Mouse (Mus musculus): Measurements from ENCODE around the gene Skap2. TPM values are rescaled to one million over a fixed set of nuclear protein-coding genes. Genes with fewer than 3 reads are reported as not detected.
A peak's percentile ranks its signal among the peaks of the same experiment; 100 is the strongest.

Skap2 gene
- polyA plus RNA-seq, 1 experiment = 22.2 TPM

DNA sequence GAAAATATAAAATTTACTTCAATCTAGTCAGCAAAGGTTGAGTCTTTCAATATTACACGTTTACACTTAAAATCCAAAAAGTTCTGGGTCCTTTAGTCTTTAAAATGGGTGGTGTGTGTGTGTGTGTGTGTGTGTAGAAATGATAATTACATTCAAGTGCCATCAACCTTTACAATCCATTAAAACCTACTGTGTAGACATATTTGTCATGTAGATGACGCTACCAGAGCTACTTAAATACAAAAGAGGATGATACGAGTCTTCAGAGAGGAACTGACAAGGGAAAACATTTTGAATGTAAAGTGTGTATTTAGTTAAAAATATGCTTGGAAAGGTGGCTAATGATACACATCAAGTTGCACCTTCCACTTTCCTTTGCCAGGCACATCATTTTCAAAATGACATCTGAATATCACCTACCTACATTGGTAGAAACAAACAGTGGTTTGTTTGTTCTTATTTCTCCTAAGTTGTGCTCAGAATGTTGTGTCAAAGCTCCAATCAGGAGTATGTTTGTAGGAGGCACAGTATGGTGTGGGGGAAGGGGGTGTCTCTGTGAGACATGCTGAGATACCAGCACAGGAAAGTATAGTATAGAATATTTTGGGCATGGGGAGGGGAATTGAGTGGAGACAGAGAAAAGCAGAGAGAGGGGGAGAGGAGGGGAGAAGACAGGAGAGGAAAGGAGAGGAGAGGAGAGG, 1.0 kb upstream of the Skap2 start:
- Histone ChIP-seq H3K4me1 (ENCODE audit: control insufficient read depth, insufficient read depth, low read length) (no peaks in the 10 kb centered on the region), H3K36me3 (ENCODE audit: control insufficient read depth, insufficient read depth, low read length) (no peaks in the 10 kb centered on the region), H3K27me3 (replicated peaks; ENCODE audit: control insufficient read depth, insufficient read depth, low read length) (no peaks in the 10 kb centered on the region), H3K27ac (ENCODE audit: insufficient read depth, low read depth, low read length) (no peak overlapping the region), H3K4me3 (ENCODE audit: insufficient read depth, low read depth, low read length) (peak overlapping the region; percentile 47)
- DNase-seq = no peak
- 24% methylated on average over 3 of the region's 3 CpGs for WGBS
- no peak for TF ChIP-seq POLR2A (IDR thresholded peaks at IDR 0.05; ENCODE audit: low read depth, low read length)
- TF ChIP-seq CTCF (conservative IDR thresholded peaks at IDR 0.05; ENCODE audit: insufficient read depth, insufficient read length, low read depth, low read length) = no peak

DNA sequence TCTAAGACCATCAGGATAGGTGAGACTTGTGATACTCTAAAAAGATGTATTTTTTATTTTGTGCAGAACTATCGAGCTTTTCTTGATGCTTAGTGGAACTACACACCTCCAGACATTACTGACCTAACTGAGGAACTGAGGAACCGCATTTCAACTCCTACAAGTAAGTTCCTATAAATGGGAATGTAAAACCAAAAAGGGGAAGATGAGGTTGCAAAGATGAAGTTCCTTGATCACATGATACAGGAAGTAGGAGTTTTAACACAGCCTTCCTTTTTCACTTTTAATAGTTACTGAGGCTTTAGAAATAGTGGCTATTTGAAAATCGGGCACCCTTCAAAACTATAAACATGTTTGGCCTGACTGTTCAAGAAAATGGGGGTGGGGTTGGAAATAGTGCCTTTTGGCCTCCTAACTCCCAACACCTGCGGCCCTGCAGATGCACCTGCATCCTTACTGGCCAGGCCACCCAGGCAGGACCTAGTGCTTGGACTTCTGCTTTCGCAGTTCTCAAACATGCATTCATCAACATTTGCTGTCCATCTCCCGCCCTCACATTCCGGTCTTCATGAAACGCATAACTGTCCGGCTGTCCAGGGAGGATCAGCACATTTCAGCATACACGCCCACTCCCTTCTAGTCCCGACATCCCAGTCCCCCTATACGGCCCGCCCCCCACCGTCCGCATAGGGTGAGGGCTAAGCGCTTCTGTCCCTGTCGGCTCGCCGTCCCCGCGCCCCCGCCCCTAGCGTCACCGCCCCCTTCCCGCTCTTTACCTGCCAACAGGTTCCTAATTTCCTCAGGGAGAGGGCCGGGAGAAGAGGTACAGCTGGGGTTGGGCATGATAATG, 565 bp downstream of the Skap2 start:
- no peak for TF ChIP-seq CTCF (conservative IDR thresholded peaks at IDR 0.05; ENCODE audit: insufficient read depth, insufficient read length, low read depth, low read length)
- no peak for TF ChIP-seq POLR2A (IDR thresholded peaks at IDR 0.05; ENCODE audit: low read depth, low read length)
- H3K27ac ChIP-seq (ENCODE audit: insufficient read depth, low read depth, low read length) = peak overlapping the region; percentile 79; the same call in 1 of the 2 replicates
- H3K27me3 ChIP-seq (replicated peaks; ENCODE audit: control insufficient read depth, insufficient read depth, low read length) = no peaks in the 10 kb centered on the region
- H3K4me3 ChIP-seq (ENCODE audit: insufficient read depth, low read depth, low read length) = peak overlapping the region; percentile 75
- 9% methylated on average over 26 of the region's 26 CpGs for WGBS
- H3K36me3 ChIP-seq (ENCODE audit: control insufficient read depth, insufficient read depth, low read length) = no peaks in the 10 kb centered on the region
- no peaks in the 10 kb centered on the region for H3K4me1 ChIP-seq (ENCODE audit: control insufficient read depth, insufficient read depth, low read length)
- no peak for DNase-seq

GRCm38 (mm10) chr6:52009385-52009784, 3.0 kb downstream of the Skap2 start:
- no peak for DNase-seq
- Histone ChIP-seq H3K27me3 (replicated peaks; ENCODE audit: control insufficient read depth, insufficient read depth, low read length) (no peaks in the 10 kb centered on the region), H3K27ac (ENCODE audit: insufficient read depth, low read depth, low read length) (no peak overlapping the region), H3K4me3 (ENCODE audit: insufficient read depth, low read depth, low read length) (no peak overlapping the region), H3K4me1 (ENCODE audit: control insufficient read depth, insufficient read depth, low read length) (no peaks in the 10 kb centered on the region), H3K36me3 (ENCODE audit: control insufficient read depth, insufficient read depth, low read length) (no peaks in the 10 kb centered on the region)
- WGBS = 71% methylated on average over 6 of the region's 6 CpGs
- TF ChIP-seq POLR2A (IDR thresholded peaks at IDR 0.05; ENCODE audit: low read depth, low read length) (no peak), CTCF (conservative IDR thresholded peaks at IDR 0.05; ENCODE audit: insufficient read depth, insufficient read length, low read depth, low read length) (no peak)

DNA sequence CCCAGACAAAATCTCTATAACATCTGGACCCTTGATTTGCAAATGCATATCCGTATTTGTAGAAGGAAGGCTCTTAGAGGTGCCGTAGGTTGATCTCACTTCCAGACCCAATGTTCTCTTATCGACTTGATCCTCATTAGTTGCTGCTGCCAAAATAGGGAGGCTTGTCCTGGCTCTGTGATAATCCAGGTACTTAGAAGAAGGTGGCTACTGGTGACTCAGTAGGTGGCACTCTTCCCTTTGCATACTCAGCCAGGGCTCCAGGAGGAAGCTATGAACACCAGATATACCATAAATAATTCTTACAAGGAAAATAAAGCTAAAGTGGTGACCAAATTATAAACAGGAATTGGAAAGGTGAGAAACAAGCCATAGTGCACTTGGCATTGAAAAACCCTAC, 3.6 kb downstream of the Skap2 start:
- no peaks in the 10 kb centered on the region for H3K27me3 ChIP-seq (replicated peaks; ENCODE audit: control insufficient read depth, insufficient read depth, low read length)
- H3K4me3 ChIP-seq (ENCODE audit: insufficient read depth, low read depth, low read length) = no peak overlapping the region
- no peaks in the 10 kb centered on the region for H3K4me1 ChIP-seq (ENCODE audit: control insufficient read depth, insufficient read depth, low read length)
- no peak overlapping the region for H3K27ac ChIP-seq (ENCODE audit: insufficient read depth, low read depth, low read length)
- peak; percentile 35 for DNase-seq
- WGBS = 63% methylated on average over 3 of the region's 3 CpGs
- H3K36me3 ChIP-seq (ENCODE audit: control insufficient read depth, insufficient read depth, low read length) = no peaks in the 10 kb centered on the region
- no peak for TF ChIP-seq POLR2A (IDR thresholded peaks at IDR 0.05; ENCODE audit: low read depth, low read length)
- peak; percentile 46; the same call in 1 of the 2 replicates for TF ChIP-seq CTCF (conservative IDR thresholded peaks at IDR 0.05; ENCODE audit: insufficient read depth, insufficient read length, low read depth, low read length)

GRCm38 (mm10) chr6:52006649-52007218, 5.6 kb downstream of the Skap2 start:
- TF ChIP-seq POLR2A (IDR thresholded peaks at IDR 0.05; ENCODE audit: low read depth, low read length) = no peak
- no peak for TF ChIP-seq CTCF (conservative IDR thresholded peaks at IDR 0.05; ENCODE audit: insufficient read depth, insufficient read length, low read depth, low read length)
- Histone ChIP-seq H3K36me3 (ENCODE audit: control insufficient read depth, insufficient read depth, low read length) (no peaks in the 10 kb centered on the region), H3K4me3 (ENCODE audit: insufficient read depth, low read depth, low read length) (no peak overlapping the region), H3K27ac (ENCODE audit: insufficient read depth, low read depth, low read length) (no peak overlapping the region), H3K4me1 (ENCODE audit: control insufficient read depth, insufficient read depth, low read length) (peaks cover 3% of the 10 kb centered on the region; the same call in 1 of the 2 replicates), H3K27me3 (replicated peaks; ENCODE audit: control insufficient read depth, insufficient read depth, low read length) (no peaks in the 10 kb centered on the region)
- WGBS = 64% methylated on average over 13 of the region's 13 CpGs
- DNase-seq = no peak

DNA sequence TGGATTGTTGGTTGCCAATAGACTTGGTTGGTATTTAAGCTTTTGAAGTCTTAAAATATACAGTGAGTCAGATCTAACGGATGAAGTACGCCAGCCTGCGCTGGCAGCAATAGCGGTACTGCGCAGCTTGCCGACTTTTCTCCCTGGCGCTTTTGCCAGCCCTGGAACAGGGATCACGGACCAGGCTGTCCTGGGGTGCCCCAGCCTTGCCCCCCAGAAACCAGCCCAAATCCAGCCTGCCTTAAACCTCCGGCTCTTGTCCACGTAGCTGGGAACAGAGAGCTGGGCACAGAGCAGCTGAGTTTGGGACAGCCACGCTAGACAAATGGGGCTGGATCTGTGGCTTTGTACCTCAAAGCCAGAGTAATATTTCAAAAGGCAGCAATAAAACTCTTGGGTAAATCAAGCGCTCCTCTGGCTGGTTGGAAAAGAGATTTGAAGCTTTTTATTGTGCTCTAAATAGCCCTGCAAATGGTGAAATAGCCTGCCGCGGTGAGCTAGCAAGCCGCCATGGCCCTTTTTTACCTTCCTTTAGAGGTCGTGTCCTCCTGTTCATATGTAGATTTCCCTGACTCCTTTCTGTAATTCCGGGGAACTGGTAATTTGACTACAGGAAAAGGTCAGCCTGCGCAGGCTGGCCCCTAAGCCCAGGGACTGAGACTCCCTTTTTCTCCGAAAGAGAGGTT, 6.2 kb downstream of the Skap2 start:
- Histone ChIP-seq H3K4me1 (ENCODE audit: control insufficient read depth, insufficient read depth, low read length) (peaks cover 3% of the 10 kb centered on the region; the same call in 1 of the 2 replicates), H3K4me3 (ENCODE audit: insufficient read depth, low read depth, low read length) (peak overlapping the region; percentile 50), H3K36me3 (ENCODE audit: control insufficient read depth, insufficient read depth, low read length) (no peaks in the 10 kb centered on the region), H3K27me3 (replicated peaks; ENCODE audit: control insufficient read depth, insufficient read depth, low read length) (no peaks in the 10 kb centered on the region), H3K27ac (ENCODE audit: insufficient read depth, low read depth, low read length) (peak overlapping the region; percentile 71)
- 60% methylated on average over 19 of the region's 19 CpGs for WGBS
- DNase-seq = no peak
- TF ChIP-seq CTCF (conservative IDR thresholded peaks at IDR 0.05; ENCODE audit: insufficient read depth, insufficient read length, low read depth, low read length) (no peak), POLR2A (IDR thresholded peaks at IDR 0.05; ENCODE audit: low read depth, low read length) (no peak)
